Mouse (Mus musculus): Measurements from ENCODE around the gene Pecam1.

The Pecam1 gene

DNA sequence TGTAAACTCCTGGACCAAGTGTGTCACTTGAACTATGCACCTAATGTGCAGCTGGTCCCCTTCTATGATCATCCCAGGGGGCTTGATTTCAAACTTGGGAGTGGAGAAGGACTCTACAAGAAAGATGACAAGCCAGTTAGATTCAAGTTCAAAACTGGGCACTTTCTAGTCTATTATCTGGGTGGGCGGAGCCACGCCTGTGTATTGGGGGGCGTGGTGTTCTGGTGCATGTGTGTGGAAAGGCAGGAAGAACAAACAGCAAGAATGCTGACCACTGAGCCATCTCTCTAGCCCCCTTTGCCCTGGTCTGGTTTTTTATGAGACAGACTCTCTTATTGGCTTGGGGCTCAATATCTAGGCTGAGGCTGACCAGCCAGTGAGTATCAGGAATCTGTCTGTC lies 54.5 kb downstream of the Pecam1 start:
- WGBS: 95% methylated on average over 3 of the region's 3 CpGs

DNA sequence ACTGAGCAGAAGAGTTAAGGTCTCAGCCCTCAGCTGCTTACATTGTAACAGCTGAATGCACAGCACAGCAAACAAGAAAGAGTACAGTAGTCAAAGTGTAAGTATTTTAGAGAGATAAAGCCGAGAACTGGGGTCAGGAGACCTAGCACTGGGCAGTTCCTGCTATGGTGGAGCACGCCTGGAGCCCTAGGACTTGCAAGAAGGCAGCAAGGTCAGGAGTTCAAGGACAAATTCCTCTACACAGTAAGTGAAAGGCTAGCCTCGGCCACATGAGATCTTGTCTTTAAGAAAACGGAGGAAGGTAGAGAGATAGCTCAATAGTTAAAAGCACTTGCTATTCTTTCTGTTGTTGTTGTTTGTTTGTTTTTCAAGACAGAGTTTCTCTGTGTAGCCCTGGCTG lies 57.5 kb downstream of the Pecam1 start:
- 95% methylated on average over 4 of the region's 4 CpGs for WGBS

DNA sequence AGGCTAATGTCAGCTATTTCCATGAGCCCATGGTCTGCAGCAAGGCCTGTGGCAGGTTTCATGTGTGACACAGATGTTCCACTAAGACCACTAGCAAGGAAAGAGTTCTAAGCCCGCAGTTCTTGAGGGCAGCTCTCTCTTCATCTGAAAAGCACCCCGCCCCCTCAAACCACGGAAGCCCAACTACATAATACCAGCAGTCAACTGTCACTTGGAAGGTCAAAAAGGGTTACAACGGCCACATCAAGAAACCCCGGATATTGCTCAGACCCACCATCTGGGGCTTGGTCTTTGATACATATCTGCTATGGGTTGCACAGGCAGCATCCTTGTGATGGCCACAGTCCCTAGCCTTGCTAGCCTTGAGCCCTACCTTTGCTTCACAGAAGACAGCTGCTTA lies 62.1 kb downstream of the Pecam1 start:
- WGBS: 88% methylated on average over 5 of the region's 5 CpGs

DNA sequence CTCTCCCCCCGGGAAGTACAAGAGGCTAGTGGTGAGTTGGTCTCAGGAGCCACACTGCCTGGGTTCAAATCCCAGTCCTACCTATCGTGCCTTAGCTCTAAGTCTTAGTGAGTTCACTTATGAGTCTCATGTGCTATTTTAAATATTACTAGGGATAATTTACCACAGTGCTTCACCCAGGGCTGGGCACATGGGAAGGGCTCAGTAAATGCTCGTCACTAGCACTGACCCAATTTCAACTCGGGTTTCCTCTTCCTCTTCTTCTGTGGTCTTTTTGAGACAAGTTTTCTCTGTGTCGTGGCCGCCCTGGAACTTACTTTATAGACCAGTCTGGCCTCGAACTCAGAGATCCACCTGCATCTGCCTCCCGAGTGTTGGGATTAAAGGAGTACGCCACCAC lies 63.1 kb downstream of the Pecam1 start:
- 87% methylated on average over 9 of the region's 9 CpGs for WGBS

DNA sequence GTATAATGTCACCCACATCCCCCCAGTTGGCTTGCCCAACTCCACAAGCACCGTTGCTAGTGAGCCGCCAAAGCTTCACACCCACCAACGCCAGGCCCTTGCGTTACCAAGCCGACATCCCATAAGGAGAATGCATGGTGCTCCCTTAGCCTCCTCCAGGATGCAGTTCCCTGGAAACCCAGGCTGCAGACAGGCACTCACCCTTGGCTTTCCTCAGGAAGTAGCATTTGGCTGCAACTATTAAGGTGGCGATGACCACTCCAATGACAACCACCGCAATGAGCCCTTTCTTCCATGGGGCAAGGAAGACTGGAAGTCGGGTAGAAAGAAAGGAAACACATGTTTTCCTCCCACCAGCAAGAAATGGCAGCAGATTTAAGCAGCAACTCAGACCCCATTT lies 66.4 kb downstream of the Pecam1 start:
- WGBS: 77% methylated on average over 8 of the region's 8 CpGs

DNA sequence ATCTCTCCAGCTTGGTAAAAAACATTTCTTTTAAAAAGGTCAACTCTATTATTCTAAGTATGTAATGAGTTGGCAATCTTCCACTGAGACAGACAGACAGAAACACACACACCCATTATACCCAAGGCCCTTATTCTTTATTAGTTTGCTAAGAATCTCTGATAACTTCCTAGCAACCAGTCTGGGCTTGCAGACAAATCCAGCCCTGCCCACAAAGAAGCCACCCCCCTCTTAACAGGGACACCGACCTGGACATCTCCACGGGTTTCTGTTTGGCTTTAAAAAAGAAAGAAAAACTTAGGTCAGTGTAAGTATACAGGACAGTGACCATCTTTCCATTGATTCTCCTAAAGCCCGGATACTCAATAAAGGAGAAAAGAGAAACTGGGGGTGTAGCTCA lies 67.1 kb downstream of the Pecam1 start:
- 72% methylated on average over 3 of the region's 3 CpGs for WGBS

DNA sequence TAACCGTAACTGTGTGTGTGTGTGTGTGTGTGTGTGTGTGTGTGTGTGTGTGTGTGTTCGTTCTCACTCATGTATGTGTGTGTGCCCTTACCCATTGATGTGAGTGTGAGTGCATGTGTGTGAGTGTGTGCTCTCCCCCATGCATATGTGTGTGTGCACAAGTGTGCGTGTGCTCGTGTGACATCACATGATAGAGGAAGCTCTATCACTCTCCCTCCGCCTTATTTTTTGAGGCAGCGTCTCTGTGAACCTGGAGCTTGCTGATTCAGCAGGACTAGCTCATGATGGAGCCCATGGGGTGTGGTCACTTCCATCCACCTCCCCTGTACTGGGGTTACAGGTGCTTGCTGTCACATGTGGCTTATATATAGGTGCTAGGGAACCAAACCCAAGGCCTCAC lies 69.3 kb downstream of the Pecam1 start:
- WGBS: 92% methylated on average over 6 of the region's 6 CpGs

DNA sequence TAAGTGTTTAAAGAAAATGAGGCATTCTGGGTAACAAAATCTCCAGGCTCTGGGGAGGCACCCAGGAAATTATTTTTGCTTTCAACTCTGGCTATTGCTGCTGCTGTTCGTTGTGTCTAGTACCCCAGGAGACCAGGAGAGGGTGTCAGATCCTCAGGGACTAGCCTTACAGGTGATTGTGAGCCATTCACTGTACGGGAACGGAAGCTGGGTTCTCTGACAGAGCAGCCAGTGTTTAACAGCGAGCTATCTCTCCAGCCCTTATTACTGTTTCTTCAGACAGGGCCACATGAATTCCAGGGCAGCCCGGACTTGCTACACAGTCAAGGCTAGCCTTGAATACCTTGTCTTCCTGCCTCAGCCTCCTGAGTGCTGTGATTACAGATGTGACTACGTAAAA lies 70.6 kb downstream of the Pecam1 start:
- 47% methylated on average over 6 of the region's 6 CpGs for WGBS

DNA sequence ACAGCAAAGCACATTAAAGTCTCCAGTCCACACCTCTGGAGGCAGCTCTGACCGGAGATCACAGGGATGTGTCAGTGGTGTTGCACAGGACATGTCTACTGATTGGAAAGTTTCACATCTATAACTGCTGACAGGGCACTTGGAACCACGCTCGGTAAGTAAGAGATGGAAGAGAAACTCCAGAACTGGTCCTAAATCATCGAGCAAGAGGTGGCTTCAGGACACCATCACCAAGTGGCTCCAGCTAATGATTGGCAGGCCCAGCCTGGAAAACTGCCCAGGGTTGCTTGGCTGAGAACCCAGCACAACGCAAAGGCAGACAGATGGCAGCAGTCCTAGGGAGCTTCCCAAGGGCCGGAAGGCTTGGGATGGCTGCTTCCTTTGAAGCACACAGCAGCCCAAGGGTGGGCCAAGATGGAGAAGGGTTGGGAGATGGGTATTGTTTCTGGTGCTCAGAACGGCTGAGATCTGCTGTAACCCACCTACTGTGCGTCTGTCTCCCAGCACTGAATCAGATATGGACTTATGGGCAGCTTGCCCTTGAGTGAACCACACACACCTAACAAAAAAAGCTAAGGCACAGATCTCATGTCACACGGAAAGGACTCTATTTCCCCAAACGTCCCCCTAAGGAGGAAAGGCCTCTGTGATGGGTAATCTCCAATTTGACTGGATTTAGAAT lies 72.4 kb downstream of the Pecam1 start:
- WGBS: 43% methylated on average over 10 of the region's 10 CpGs

DNA sequence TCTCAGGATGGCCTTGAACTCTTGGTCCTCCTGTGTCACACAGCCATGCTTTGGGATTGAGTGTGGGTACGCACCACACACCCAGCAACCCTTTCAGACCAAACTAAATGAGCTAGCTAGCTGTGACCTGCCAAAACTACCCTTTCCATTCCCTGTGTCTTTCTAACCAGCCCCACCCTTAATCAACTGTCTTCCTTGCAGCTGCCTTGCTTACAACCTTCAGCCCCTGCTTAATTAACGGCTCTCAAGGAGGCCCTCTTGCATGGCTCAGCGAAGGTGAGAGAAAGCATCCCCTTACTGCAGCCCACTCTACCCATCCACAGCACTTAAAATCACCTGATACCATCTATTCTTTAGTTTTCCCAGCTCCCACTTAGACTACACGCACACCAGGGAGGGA lies 73.1 kb downstream of the Pecam1 start:
- 88% methylated on average over 4 of the region's 4 CpGs for WGBS

DNA sequence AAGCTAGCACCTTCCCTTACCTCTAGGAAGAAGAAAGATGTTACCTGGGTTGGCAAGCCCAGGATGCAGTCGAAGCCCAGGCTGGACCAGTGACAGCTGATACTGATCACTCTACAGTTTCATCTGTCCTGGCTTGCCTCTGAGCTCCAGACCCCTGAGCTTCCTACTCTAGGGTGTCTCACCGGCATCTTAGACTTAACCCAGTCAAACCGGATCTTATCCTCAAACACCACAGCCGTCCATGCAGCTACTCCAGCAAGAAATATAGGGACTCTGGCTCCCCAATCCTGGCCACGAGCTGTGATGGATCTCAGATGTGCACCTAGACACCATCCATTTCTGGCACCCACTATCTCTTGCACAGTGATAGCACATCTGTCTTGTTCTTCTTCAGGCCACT lies 74.6 kb downstream of the Pecam1 start:
- 95% methylated on average over 5 of the region's 5 CpGs for WGBS

DNA sequence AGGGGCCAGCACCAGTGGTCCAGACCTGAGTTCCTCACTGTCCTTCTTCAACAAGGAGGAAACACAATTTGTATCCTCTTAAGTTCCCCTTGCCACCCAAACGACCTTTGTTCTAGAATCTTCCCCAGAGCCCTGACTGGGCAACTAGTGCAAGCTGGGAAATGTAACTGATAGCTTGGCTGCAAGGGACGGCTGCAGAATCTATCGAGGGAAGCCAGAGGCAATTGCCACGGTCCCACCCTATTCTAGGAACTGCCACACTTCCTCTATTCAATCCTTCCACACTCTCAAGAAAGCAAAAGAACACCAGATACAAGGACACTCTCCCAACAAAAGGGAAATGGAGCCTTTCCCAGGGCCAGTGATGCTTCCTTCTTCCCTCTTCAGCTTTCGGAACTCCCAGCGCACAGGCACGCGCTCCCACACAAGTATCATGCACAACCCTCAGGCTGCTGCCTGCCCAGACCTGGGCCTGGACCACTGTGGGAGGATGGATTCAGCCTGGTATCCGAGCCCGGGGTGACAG lies 75.2 kb downstream of the Pecam1 start:
- 47% methylated on average over 10 of the region's 10 CpGs for WGBS

DNA sequence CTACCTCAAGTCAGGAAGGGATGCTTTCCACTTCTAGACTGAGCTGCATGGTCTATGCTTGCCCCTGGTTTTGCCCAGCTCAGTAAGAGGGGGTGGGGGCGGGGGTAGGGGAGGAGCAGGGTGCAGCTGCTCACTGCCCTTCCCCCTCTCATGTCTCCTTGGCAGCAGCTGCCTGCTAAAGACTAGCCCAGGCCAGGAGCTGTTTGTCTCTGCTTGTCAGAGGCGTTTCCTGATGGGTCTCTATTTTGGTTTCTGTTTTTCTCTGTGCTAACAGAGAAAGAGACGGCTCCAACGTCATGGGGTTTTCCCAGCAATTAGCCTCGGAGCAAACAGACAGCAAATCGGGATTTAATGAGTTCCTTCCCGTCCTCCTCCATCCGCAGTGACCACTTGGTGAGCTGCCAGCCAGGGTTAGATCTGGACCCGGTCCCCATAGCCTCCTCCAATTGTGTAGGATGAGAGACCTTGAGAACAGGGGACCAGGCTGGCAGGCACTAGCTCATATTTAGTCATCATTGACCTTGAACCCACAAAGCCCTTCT lies 75.7 kb downstream of the Pecam1 start:
- WGBS: 1% methylated on average over 9 of the region's 9 CpGs

DNA sequence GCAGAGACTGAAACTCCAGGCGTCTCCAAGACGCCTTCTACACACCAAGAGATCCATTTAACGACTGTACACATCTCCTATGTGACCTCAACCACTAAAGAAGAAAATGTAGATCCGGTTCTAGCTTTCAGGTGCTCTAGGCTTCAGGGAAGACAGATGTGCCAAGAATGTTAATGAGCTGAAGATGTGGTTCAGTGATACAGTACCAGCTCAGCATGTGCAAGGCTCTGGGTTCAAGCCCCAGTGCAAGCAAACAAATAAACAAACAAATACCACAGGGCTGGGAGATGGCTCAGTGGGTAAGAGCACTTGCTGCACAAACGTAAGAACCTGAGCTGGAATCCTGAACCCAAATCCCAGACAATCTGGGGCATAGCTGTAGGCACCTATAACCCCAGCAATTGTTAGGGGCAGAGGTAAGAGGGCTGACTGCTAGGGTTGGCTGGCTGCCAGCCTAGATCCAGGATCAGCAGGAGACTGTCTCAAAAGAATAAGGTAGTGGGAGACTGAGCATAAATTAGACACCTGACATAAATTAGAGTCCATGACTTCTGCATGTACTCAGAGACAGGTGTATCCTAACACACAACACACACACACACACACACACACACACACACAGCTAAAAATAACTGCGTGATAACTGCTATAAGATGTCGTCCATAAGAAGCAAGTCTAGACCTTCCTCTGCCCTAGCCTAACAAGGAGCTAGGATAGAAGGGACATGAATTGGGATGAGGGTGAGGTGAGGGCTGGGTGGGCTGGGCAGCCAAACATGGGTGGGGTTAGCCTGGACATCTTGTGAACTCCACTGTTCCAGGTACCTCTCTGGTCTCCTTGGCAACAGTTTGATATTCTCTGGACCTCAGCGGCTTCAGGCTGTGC lies 76.5 kb downstream of the Pecam1 start:
- WGBS: 65% methylated on average over 8 of the region's 8 CpGs

DNA sequence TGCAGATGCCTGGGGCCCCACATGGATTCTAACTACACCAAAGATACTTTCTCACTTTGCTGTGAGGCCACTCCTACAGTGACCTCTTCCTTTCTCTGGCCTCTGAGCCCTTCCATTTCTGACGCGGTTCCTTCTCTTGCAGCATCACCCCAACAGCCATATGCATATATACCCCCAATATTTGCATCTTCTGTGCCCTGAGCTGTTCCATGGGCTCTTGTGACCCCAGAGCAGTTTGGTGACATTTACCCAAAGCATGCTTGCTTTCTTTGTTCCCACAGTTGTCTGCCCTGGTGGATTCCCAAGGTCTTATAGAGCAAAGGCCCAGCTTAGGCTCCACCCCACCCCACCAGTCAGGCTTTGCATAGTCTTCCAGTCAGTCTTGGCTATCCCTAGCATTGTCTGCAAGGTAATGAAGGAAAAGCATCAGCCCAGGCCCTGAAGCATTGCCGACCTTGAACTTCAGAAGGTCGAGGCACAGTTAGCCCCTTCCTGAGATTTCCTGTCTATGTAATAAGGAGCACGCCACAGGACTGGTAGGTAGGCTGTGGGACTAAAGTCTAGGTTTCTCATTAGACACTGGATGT lies 77.4 kb downstream of the Pecam1 start:
- 84% methylated on average over 5 of the region's 5 CpGs for WGBS

DNA sequence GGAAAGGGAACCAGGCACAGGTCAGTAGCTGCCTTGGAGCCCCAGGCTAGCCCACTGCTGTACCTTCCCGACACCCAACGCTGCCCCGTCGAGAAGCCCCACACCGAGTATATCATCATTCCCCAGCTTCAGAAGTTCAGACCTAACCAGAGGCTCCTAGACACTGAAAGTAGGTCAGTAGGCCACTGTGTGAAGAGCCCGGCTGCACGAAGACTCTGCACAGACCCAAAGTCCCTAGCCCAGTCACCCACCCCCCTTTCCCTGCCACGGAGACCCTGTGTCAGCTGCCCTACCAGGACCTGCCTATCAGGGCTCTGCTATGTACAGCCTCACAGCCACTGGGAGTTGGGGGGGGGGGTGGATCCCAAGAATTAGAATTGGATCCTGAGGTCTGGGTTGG lies 78.6 kb downstream of the Pecam1 start:
- 84% methylated on average over 8 of the region's 8 CpGs for WGBS

DNA sequence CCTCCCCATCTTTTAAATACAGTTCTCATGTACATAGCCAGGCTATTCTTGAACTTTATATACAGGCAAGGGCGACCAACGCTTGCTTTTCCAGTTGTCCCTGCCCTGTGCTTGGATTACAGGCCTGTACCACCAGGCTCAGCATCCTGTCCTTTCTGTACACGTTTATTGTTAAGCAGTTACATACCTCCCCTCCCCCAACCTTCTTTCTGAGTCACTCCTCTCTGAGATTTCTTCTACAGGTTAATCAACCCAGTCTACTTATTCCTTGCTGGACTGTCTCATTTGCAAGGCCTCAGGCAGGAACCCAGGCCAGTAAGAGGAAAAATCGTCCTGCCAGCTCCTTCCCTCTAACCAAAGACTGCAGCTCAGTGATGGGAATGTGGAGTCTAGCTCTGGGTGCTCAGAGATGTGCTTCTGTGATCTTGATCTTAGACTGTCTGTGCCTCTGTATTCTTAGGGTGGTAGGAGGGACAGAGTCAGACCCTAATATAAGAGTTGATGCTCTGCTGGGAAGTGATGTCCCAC lies 79.4 kb downstream of the Pecam1 start:
- 75% methylated on average over 4 of the region's 4 CpGs for WGBS

DNA sequence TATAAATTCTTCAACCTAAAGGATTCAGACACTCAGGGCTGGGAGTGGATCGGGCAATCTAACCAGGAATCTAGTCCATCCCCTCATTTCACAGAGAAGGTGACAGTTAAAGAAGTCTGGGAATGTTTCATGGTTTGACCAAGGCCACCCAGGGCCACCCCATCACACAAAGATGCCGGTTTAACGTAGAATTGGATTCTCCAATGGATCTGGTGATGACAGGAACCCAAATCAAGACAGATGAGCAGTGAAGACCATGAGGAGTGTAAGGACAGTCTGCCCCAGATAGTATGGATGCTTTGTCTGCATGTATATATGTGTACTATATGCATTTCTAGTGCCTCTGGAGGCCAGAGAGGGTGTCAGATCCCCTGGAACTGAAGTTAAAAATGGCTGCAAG lies 80.2 kb downstream of the Pecam1 start:
- 83% methylated on average over 3 of the region's 3 CpGs for WGBS

DNA sequence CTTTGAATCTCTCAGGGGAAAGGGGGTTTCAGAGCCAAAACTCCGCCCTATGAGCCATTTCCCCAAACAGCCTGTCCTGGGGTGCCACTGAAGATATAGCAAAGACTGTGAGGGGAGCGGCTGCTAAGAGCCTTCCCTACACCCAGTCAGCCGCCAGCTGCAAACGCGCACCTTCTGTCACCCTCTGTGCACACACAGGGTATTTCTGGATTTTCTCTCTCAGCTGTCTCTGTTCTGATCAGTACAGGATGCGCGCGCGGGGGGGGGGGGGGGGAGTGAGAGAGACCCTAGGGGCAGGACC lies 80.6 kb downstream of the Pecam1 start:
- 26% methylated on average over 9 of the region's 9 CpGs for WGBS

DNA sequence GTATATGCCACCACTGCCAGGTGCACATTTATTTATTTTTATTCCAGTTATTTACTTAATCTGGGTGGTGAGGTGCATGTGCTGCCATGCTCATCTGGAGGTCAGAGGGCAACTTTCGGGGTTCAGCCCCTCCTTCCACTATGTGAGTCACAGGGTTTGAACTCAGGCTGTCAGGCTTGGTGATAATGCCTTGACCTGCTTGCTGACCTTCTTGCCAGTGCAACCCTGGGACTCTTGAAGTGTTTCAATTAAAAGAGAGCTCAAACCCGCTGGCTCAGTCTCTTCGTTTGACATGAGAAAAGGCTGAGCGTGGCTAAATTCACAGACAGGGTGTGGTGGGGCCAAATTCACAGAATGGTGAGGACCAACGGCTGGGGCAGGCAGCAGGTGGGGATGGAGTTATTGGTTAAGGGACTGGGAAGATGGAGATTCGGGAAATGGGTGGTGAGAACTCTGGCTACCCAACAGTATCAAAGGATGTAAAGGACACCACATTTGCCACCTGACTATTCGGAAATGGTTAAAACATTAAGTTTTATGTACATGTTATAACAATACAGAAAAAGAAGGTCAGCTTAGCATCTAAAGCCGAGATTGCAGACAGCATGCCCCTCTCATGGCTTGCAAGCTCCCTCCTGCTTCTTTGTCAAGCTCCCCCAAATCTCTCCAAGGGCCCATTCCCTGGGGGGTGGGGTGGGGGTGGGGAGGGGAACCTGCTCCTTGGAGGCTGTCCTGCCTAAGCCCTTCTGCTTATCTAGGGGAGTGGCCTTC lies 81.1 kb downstream of the Pecam1 start:
- WGBS: 77% methylated on average over 8 of the region's 8 CpGs

DNA sequence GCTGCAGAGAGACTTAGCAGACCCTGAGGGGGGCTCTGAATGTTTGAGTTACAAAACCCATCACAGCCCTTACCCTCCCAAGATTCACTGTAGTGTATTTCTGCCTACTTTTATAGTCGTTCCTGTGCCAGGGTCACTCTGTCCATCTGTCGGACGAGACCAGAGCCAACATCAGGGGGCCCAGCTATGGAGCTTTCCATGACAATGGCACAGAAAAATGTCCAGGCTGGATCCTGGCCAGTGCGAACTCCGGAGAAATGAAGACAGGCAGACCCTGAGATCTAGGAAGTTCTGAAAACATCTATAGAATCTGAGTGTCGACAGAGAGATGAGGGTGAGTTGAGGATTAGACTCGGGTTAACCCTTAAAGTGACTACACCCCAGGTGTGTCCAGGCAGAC lies 82.1 kb downstream of the Pecam1 start:
- WGBS: 64% methylated on average over 7 of the region's 7 CpGs

DNA sequence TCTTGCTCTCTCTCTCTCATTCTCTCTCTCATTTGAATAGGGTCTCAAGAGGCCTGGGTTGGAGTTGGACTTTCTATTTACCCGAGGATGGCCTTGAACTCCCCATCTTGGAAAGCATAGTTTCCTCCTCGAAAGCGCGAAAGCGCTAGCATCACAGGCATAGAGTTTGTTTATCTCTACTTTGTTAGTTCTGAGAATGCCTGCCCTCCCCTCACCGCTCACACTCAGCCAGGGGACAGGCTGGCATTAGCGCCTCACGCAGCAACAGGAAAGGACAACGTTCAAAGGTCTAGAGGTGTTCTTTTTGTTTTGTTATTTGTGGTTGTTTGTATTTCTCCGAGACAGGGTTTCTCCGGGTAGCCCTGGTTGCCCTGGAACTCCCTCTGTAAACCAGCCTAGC lies 82.6 kb downstream of the Pecam1 start:
- 91% methylated on average over 11 of the region's 11 CpGs for WGBS
